Mouse (Mus musculus): ENCODE results near the gene Olfr330. TPM values are rescaled to one million over a fixed set of nuclear protein-coding genes. Genes with fewer than 3 reads are reported as not detected.
"Not testable (repeated sequence)": the region's sequence is repeated elsewhere in the genome, so short reads cannot be mapped to it uniquely, and the experiment has no call there.

The Olfr330 gene
- polyA plus RNA-seq (2016; fragmentation: Nextera tagmentation; extraction: Ambion mirVana) = not detected in 2 replicates

- not testable (repeated sequence) for H3K27me3 ChIP-seq (replicated peaks); ATAC-seq (ENCODE audit: low FRiP score, low read depth); H3K4me2 ChIP-seq (replicated peaks); H3K4me1 ChIP-seq; H3K27ac ChIP-seq; H3K9ac ChIP-seq; H3K4me3 ChIP-seq; H3K36me3 ChIP-seq; H3K9me3 ChIP-seq
Observed at GRCm38 (mm10) chr11:58534736-58535135, at the start of gene Olfr330. TSS of gene Olfr330 (minus strand) at chr11:58534836.

DNA sequence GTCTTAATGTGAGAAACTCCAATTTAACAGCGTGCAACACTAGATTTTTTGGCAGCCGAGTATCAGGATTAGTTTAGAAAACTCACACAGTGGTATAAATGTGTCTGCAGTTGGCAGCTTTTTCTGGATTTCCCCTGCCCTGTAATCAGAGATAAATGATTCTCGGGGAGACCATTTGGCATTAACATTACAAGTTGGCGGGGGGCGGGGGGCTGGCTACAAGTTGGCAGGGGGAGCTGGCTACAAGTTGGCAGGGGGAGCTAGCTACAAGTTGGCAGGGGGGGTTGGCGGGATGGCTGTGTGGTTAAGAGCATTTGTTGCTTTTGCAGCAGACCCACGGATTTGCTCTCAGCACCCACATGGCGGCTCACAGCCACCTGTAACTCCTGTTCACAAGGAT lies 44.0 kb upstream of the Olfr330 start:
- 83% methylated on average over 8 of the region's 8 CpGs for WGBS
- Histone ChIP-seq H3K4me3 (no peak overlapping the region), H3K27me3 (replicated peaks) (no peaks in the 10 kb centered on the region), H3K27ac (no peak overlapping the region), H3K4me2 (replicated peaks) (no peak overlapping the region), H3K36me3 (no peaks in the 10 kb centered on the region), H3K4me1 (no peaks in the 10 kb centered on the region), H3K9ac (no peak overlapping the region), H3K9me3 (no peaks in the 10 kb centered on the region)
- ATAC-seq (ENCODE audit: low FRiP score, low read depth) = no peak

- Histone ChIP-seq H3K4me3 (no peak within 1 kb of the TSS), H3K36me3 (no peaks in the 10 kb centered on the region), H3K9ac (no peak within 1 kb of the TSS), H3K4me2 (replicated peaks) (no peak within 1 kb of the TSS), H3K4me1 (no peaks in the 10 kb centered on the region), H3K9me3 (no peaks in the 10 kb centered on the region), H3K27ac (no peak within 1 kb of the TSS), H3K27me3 (replicated peaks) (no peaks in the 10 kb centered on the region)
- no peak for ATAC-seq (ENCODE audit: low FRiP score, low read depth)
- WGBS = 83% methylated on average over 1 of the region's 1 CpGs
Observed at GRCm38 (mm10) chr11:58577430-58577829, 42.8 kb upstream of the Olfr330 start, which contains the start of gene Olfr325. TSS of gene Olfr325 (plus strand) at chr11:58577730.

- ATAC-seq (ENCODE audit: low FRiP score, low read depth) = no peak
- H3K4me2 ChIP-seq (replicated peaks) = no peak within 1 kb of the TSS
- no peak within 1 kb of the TSS for H3K4me3 ChIP-seq
- no peak within 1 kb of the TSS for H3K9ac ChIP-seq
- H3K27me3 ChIP-seq (replicated peaks) = no peaks in the 10 kb centered on the region
- H3K36me3 ChIP-seq = no peaks in the 10 kb centered on the region
- no peaks in the 10 kb centered on the region for H3K9me3 ChIP-seq
- WGBS = 84% methylated on average over 5 of the region's 5 CpGs
- no peaks in the 10 kb centered on the region for H3K4me1 ChIP-seq
- no peak within 1 kb of the TSS for H3K27ac ChIP-seq
Observed at GRCm38 (mm10) chr11:58570405-58570804, 35.8 kb upstream of the Olfr330 start, which contains the start of gene Olfr224. TSS of gene Olfr224 (minus strand) at chr11:58570553.

GRCm38 (mm10) chr11:58555536-58555935 lies 20.9 kb upstream of the Olfr330 start, which contains the start of gene Olfr328:
TSS of gene Olfr328 (minus strand) at chr11:58555636.
- Histone ChIP-seq H3K27ac (no peak within 1 kb of the TSS), H3K4me2 (replicated peaks) (no peak within 1 kb of the TSS), H3K9me3 (no peaks in the 10 kb centered on the region), H3K36me3 (no peaks in the 10 kb centered on the region), H3K4me1 (no peaks in the 10 kb centered on the region), H3K27me3 (replicated peaks) (no peaks in the 10 kb centered on the region), H3K9ac (no peak within 1 kb of the TSS), H3K4me3 (no peak within 1 kb of the TSS)
- 77% methylated on average over 1 of the region's 1 CpGs for WGBS
- no peak for ATAC-seq (ENCODE audit: low FRiP score, low read depth)

- WGBS = 87% methylated on average over 5 of the region's 5 CpGs
- H3K4me1 ChIP-seq = no peaks in the 10 kb centered on the region
Observed at GRCm38 (mm10) chr11:58546322-58546721, 11.7 kb upstream of the Olfr330 start, which contains the start of gene Olfr329-ps. TSS of gene Olfr329-ps (minus strand) at chr11:58546422.

GRCm38 (mm10) chr11:58519756-58520155 lies 14.9 kb downstream of the Olfr330 start:
- ATAC-seq (ENCODE audit: low FRiP score, low read depth); H3K4me2 ChIP-seq (replicated peaks); H3K4me3 ChIP-seq; H3K9me3 ChIP-seq; H3K27ac ChIP-seq; H3K4me1 ChIP-seq; H3K36me3 ChIP-seq; H3K9ac ChIP-seq; H3K27me3 ChIP-seq (replicated peaks): not testable (repeated sequence)
- 89% methylated on average over 8 of the region's 9 CpGs for WGBS

More at GRCm38 (mm10) chr11:58546322-58546721, 11.7 kb upstream of the Olfr330 start, which contains the start of gene Olfr329-ps:
- H3K9me3 ChIP-seq = no peaks in the 10 kb centered on the region
- no peak within 1 kb of the TSS for H3K4me2 ChIP-seq (replicated peaks)
- no peak within 1 kb of the TSS for H3K4me3 ChIP-seq
- H3K36me3 ChIP-seq = no peaks in the 10 kb centered on the region
- H3K9ac ChIP-seq = no peak within 1 kb of the TSS
- H3K27me3 ChIP-seq (replicated peaks) = no peaks in the 10 kb centered on the region
- H3K27ac ChIP-seq = no peak within 1 kb of the TSS
- ATAC-seq (ENCODE audit: low FRiP score, low read depth) = no peak

DNA sequence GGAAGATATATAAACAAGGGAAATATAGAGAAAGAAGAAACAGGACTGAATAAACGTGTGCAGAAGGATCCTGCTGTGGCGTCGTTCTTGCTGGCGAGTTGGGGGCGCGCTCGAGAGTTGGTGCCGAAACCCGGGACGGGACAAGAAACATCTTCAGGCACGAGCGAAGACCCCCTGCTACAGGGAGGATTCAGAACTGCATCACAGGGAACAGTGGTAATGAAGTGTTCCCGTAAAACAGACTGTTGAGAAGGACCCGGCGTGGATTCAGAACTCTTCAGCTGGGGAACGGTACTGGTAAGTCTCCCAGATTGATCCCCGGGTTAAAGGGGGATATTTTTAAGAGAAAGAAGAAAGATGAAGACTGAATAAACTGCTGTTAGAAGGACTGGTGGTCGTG lies 15.7 kb downstream of the Olfr330 start:
- 95% methylated on average over 18 of the region's 18 CpGs for WGBS
- ATAC-seq (ENCODE audit: low FRiP score, low read depth); H3K4me3 ChIP-seq; H3K36me3 ChIP-seq; H3K9me3 ChIP-seq; H3K4me2 ChIP-seq (replicated peaks); H3K27me3 ChIP-seq (replicated peaks); H3K27ac ChIP-seq; H3K9ac ChIP-seq; H3K4me1 ChIP-seq: not testable (repeated sequence)

DNA sequence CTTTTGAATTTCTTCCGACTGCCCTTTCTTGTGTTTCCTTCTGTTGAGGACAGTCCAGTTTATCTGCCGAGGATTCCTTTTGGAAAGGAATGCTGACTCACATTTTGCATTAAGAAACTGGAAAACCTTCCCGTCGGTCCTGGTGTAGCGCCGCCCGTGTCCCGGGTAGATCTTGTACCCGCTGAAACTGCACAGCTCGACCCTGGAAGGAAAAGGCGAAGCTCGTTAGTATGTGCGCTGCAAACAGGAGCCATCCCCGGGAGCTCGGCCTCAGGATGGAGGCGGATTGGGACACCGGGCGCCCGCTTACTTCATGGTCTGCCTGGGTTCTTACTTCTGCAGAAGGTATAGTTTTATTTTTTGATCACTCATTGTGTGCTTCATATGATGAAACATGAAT lies 25.6 kb downstream of the Olfr330 start:
- not testable (repeated sequence) for H3K4me3 ChIP-seq; H3K27ac ChIP-seq; H3K9ac ChIP-seq; ATAC-seq (ENCODE audit: low FRiP score, low read depth); H3K27me3 ChIP-seq (replicated peaks); H3K36me3 ChIP-seq; H3K4me1 ChIP-seq; H3K4me2 ChIP-seq (replicated peaks); H3K9me3 ChIP-seq
- 90% methylated on average over 19 of the region's 19 CpGs for WGBS

- H3K9me3 ChIP-seq; H3K27me3 ChIP-seq (replicated peaks); H3K36me3 ChIP-seq; ATAC-seq (ENCODE audit: low FRiP score, low read depth); H3K9ac ChIP-seq; H3K4me2 ChIP-seq (replicated peaks); H3K4me1 ChIP-seq; H3K27ac ChIP-seq; H3K4me3 ChIP-seq: not testable (repeated sequence)
Observed at GRCm38 (mm10) chr11:58502472-58502871, 32.2 kb downstream of the Olfr330 start, which contains the start of gene Olfr331. TSS of gene Olfr331 (minus strand) at chr11:58502572.

GRCm38 (mm10) chr11:58499290-58499689 lies 35.3 kb downstream of the Olfr330 start:
- Histone ChIP-seq H3K36me3 (no peaks in the 10 kb centered on the region), H3K9me3 (no peaks in the 10 kb centered on the region), H3K4me2 (replicated peaks) (no peak overlapping the region), H3K4me3 (no peak overlapping the region), H3K9ac (no peak overlapping the region), H3K27me3 (replicated peaks) (no peaks in the 10 kb centered on the region), H3K4me1 (no peaks in the 10 kb centered on the region), H3K27ac (no peak overlapping the region)
- ATAC-seq (ENCODE audit: low FRiP score, low read depth) = no peak
- 72% methylated on average over 3 of the region's 3 CpGs for WGBS

DNA sequence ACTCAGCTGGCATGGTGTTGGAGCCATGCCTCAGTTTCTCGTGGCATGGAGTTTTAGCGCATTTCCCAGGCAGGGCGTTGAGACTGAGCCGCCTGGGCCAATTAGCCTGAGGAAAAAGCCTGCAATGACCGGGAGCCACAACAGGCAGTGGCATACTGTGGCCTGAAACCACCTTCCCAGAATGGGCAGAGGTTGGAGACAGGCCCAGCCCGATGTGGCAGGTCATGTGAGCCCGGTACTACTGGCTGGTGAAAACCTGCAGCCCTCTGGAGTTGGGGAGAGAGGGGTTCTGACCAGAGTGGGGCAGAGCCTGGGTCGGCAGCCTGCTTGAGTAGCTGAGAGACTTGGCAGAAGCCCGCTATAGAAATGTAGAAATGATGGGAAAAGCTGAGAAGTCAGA lies 35.9 kb downstream of the Olfr330 start:
- no peak overlapping the region for H3K9ac ChIP-seq
- H3K27ac ChIP-seq = no peak overlapping the region
- no peak overlapping the region for H3K4me2 ChIP-seq (replicated peaks)
- no peaks in the 10 kb centered on the region for H3K27me3 ChIP-seq (replicated peaks)
- H3K4me1 ChIP-seq = no peaks in the 10 kb centered on the region
- H3K36me3 ChIP-seq = no peaks in the 10 kb centered on the region
- 81% methylated on average over 9 of the region's 9 CpGs for WGBS
- H3K9me3 ChIP-seq = no peaks in the 10 kb centered on the region
- no peak overlapping the region for H3K4me3 ChIP-seq
- ATAC-seq (ENCODE audit: low FRiP score, low read depth) = no peak

- Histone ChIP-seq H3K27ac (no peak within 1 kb of the TSS), H3K4me2 (replicated peaks) (no peak within 1 kb of the TSS), H3K9me3 (no peaks in the 10 kb centered on the region), H3K36me3 (no peaks in the 10 kb centered on the region), H3K27me3 (replicated peaks) (no peaks in the 10 kb centered on the region), H3K4me3 (no peak within 1 kb of the TSS), H3K9ac (no peak within 1 kb of the TSS), H3K4me1 (no peaks in the 10 kb centered on the region)
- no peak for ATAC-seq (ENCODE audit: low FRiP score, low read depth)
- 89% methylated on average over 2 of the region's 2 CpGs for WGBS
Observed at GRCm38 (mm10) chr11:58492455-58492854, 42.2 kb downstream of the Olfr330 start, which contains the start of gene Olfr332. TSS of gene Olfr332 (minus strand) at chr11:58492555.
